11 mouse cellular contexts compared by ENCODE assay signal in genomic region chr5:150431286-150431685, GRCm38 (mm10).
DNase-seq lines count a peak whose midpoint lies in the region; ATAC-seq and TF ChIP-seq lines count a peak whose summit lies in the region.
"Had no signal": no experiment of that assay in that cellular context is flagged by ENCODE, and none has a peak within 500 bp of the region (broad histone marks: within the 10 kb centered on the region; RNA-seq: fewer than 3 reads in every experiment).

No protein-coding gene starts in this region.

- WGBS in cerebellum, adult 2 months = 95% methylated on average over 7 of the region's 7 CpGs
- WGBS in liver, adult 2 months = 94% methylated on average over 7 of the region's 7 CpGs
- 76% methylated on average over 7 of the region's 7 CpGs for whole genome bisulfite sequencing in liver, embryonic 12.5 days (ENCODE audit: insufficient replicate concordance)
- WGBS in small intestine, adult 2 months = 95% methylated on average over 7 of the region's 7 CpGs

- H3K9me3 ChIP-seq in liver, embryonic 12.5 days (replicated peaks) = no peaks in the 10 kb centered on the region

- peak; percentile 50 for TF ChIP-seq CTCF in cerebellum, adult 2 months (IDR thresholded peaks at IDR 0.05; ENCODE audit: borderline replicate concordance, insufficient read depth, low read depth, low read length)
- peak; percentile 62 for TF ChIP-seq CTCF in liver, adult 2 months (IDR thresholded peaks at IDR 0.05; ENCODE audit: low read depth, low read length)
- peak; percentile 45; the same call in 1 of the 2 replicates for TF ChIP-seq CTCF in small intestine, adult 2 months (IDR thresholded peaks at IDR 0.05; ENCODE audit: extremely low read depth, insufficient read length, insufficient replicate concordance, low read depth, low read length)

- no peak for TF ChIP-seq POLR2A in cerebellum, adult 2 months (IDR thresholded peaks at IDR 0.05; ENCODE audit: borderline replicate concordance, insufficient read depth, low read length)
- no peak for TF ChIP-seq POLR2A in liver, adult 2 months (IDR thresholded peaks at IDR 0.05; ENCODE audit: extremely low read depth, insufficient read depth, low read length)
- no peak for TF ChIP-seq POLR2A in small intestine, adult 2 months (IDR thresholded peaks at IDR 0.05; ENCODE audit: low read depth, low read length)

- no peak overlapping the region for H3K4me2 ChIP-seq in liver, embryonic 12.5 days
- H3K4me2 ChIP-seq: heart, embryonic 13.5 days had no signal

- H3K4me3 ChIP-seq in cerebellum, adult 2 months (replicated peaks; ENCODE audit: insufficient read depth, low read depth, low read length) = no peak overlapping the region
- H3K4me3 ChIP-seq in liver, adult 2 months (ENCODE audit: insufficient read depth, low read depth, low read length) = no peak overlapping the region
- no peak overlapping the region for H3K4me3 ChIP-seq in liver, embryonic 12.5 days
- H3K4me3 ChIP-seq in small intestine, adult 2 months (ENCODE audit: low read depth, low read length) = no peak overlapping the region
- H3K4me3 ChIP-seq: heart, embryonic 13.5 days; myocyte had no signal

- no peaks in the 10 kb centered on the region for H3K36me3 ChIP-seq in liver, adult 2 months (ENCODE audit: control insufficient read depth, insufficient read depth, low read length)
- peaks cover 12% of the 10 kb centered on the region for H3K36me3 ChIP-seq in liver, embryonic 12.5 days
- H3K36me3 ChIP-seq in small intestine, adult 2 months (ENCODE audit: control insufficient read depth, insufficient read depth, low read length) = peaks cover 9% of the 10 kb centered on the region

- 0 out of 2 replicates have a peak, but pooled peaks cover under 1% of the 10 kb centered on the region for H3K4me1 ChIP-seq in cerebellum, adult 2 months (ENCODE audit: control insufficient read depth, insufficient read depth, low read length)
- H3K4me1 ChIP-seq in liver, adult 2 months (ENCODE audit: control insufficient read depth, insufficient read depth, low read length) = no peaks in the 10 kb centered on the region
- H3K4me1 ChIP-seq in liver, embryonic 12.5 days = no peaks in the 10 kb centered on the region
- no peaks in the 10 kb centered on the region for H3K4me1 ChIP-seq in small intestine, adult 2 months (ENCODE audit: control insufficient read depth, insufficient read depth, insufficient read length, low read length)
- H3K4me1 ChIP-seq: heart, embryonic 13.5 days had no signal

- H3K27me3 ChIP-seq in cerebellum, adult 2 months (ENCODE audit: control insufficient read depth, insufficient read depth, low read length) = no peaks in the 10 kb centered on the region
- no peaks in the 10 kb centered on the region for H3K27me3 ChIP-seq in liver, adult 2 months (ENCODE audit: control insufficient read depth, insufficient read depth, low read length)
- H3K27me3 ChIP-seq in liver, embryonic 12.5 days (replicated peaks) = no peaks in the 10 kb centered on the region
- H3K27me3 ChIP-seq in small intestine, adult 2 months (ENCODE audit: control insufficient read depth, insufficient read depth, low read length) = no peaks in the 10 kb centered on the region
- H3K27me3 ChIP-seq: CH12.LX; heart, embryonic 13.5 days had no signal

- H3K9ac ChIP-seq in liver, adult 2 months (ENCODE audit: low read depth, low read length) = no peak overlapping the region
- no peak overlapping the region for H3K9ac ChIP-seq in liver, embryonic 12.5 days
- H3K9ac ChIP-seq: heart, embryonic 13.5 days had no signal

- H3K27ac ChIP-seq in cerebellum, adult 2 months (ENCODE audit: insufficient read depth, low read length) = no peak overlapping the region
- H3K27ac ChIP-seq in liver, adult 2 months (replicated peaks; ENCODE audit: insufficient read depth, low read depth, low read length) = no peak overlapping the region
- no peak overlapping the region for H3K27ac ChIP-seq in liver, embryonic 12.5 days
- no peak overlapping the region for H3K27ac ChIP-seq in small intestine, adult 2 months (ENCODE audit: insufficient read depth, low read depth, low read length)
- H3K27ac ChIP-seq: heart, embryonic 13.5 days had no signal

- ATAC-seq in liver, embryonic 12.5 days = no peak

- no peaks in the 10 kb centered on the region for H3K79me2 ChIP-seq in liver, adult 2 months (ENCODE audit: control insufficient read depth, insufficient read depth, low read length)

- no peak for DNase-seq in cerebellum, adult 2 months
- DNase-seq in cerebellum, adult 8-10 months = no peak
- no peak for DNase-seq in liver, adult 2 months (ENCODE audit: extremely low read depth, low read depth, low spot score)
- peak; percentile 81 for DNase-seq in ZHBTc4 (ENCODE audit: low read depth, low spot score)
- DNase-seq in layer of hippocampus, adult 11-12 months (ENCODE audit: low spot score) = no peak
- no peak for DNase-seq in ovary, adult 18-20 months (ENCODE audit: low spot score)
